Mouse (Mus musculus) ES-E14 (cell line): ENCODE results near the gene Hspb8. TPM values are rescaled to one million over a fixed set of nuclear protein-coding genes. Genes with fewer than 3 reads are reported as not detected.
A peak's percentile ranks its signal among the peaks of the same experiment; 100 is the strongest.

Experiments used
- DNase-seq: peaks from one replicate; pipeline ENCODE4 v3.0.0-alpha.2; 2013; ENCODE audit warnings: low read depth, low spot score
- H3K27ac ChIP-seq: 2 replicates; pipeline ENCODE4 v1.5.1; 2012; ENCODE audit warnings: low read depth, mild to moderate bottlenecking, low read length, moderate library complexity, mixed read lengths; ENCODE audit not compliant: poor library complexity, insufficient read depth, severe bottlenecking
- H3K36me3 ChIP-seq: 2 replicates; pipeline ENCODE4 v1.6.1; 2012; ENCODE audit warnings: mild to moderate bottlenecking, low read length, moderate library complexity, mixed read lengths; ENCODE audit not compliant: control insufficient read depth, poor library complexity, insufficient read depth, severe bottlenecking
- H3K4me1 ChIP-seq, 2 experiments: fragments of 150-350 bp in 1 of 2; sonication (generic) in 1 of 2; 2 replicates each; pipeline ENCODE4 v1.6.1; 2012; ENCODE audit warnings: low read length in 2 of 2, mild to moderate bottlenecking in 1 of 2, mixed read lengths in 1 of 2; ENCODE audit not compliant: control insufficient read depth in 2 of 2, insufficient read depth in 2 of 2, poor library complexity in 1 of 2
- H3K4me3 ChIP-seq, 2 experiments: fragments of 150-350 bp in 1 of 2; sonication (generic) in 1 of 2; 2 replicates each; pipeline ENCODE4 v1.5.1; 2012; ENCODE audit warnings: low read length in 2 of 2, low read depth in 1 of 2, mild to moderate bottlenecking in 1 of 2, mixed read lengths in 1 of 2; ENCODE audit not compliant: insufficient read depth in 1 of 2, poor library complexity in 1 of 2, severe bottlenecking in 1 of 2
- H3K9ac ChIP-seq: 2 replicates; pipeline ENCODE4 v1.6.1; 2012; ENCODE audit warnings: low read depth, mild to moderate bottlenecking, low read length, mixed read lengths; ENCODE audit not compliant: poor library complexity, insufficient read depth, severe bottlenecking
- H3K9me3 ChIP-seq: fragments of 150-350 bp; sonication (generic); 2 replicates; pipeline ENCODE4 v1.6.1; 2012; ENCODE audit warnings: low read depth, mild to moderate bottlenecking, low read length; ENCODE audit not compliant: control insufficient read depth, insufficient read depth
- CHD2 ChIP-seq: IDR thresholded peaks from 2 replicates; pipeline ENCODE4 v1.6.1; 2014; ENCODE audit warnings: mild to moderate bottlenecking, low read depth, low read length, inconsistent platforms
- HCFC1 ChIP-seq: IDR thresholded peaks from 2 replicates; pipeline ENCODE4 v1.6.1; 2012; ENCODE audit warnings: low read length, inconsistent platforms, borderline replicate concordance; ENCODE audit not compliant: insufficient read depth
- MAFK ChIP-seq: IDR thresholded peaks from 2 replicates; pipeline ENCODE4 v1.6.1; 2014; ENCODE audit warnings: mild to moderate bottlenecking, low read depth, low read length, inconsistent platforms; ENCODE audit not compliant: insufficient read depth
- ZC3H11A ChIP-seq: IDR thresholded peaks from 2 replicates; pipeline ENCODE4 v1.6.1; 2012; ENCODE audit warnings: low read depth, mild to moderate bottlenecking, inconsistent platforms, low read length, borderline replicate concordance
- ZNF384 ChIP-seq: IDR thresholded peaks from 2 replicates; pipeline ENCODE4 v1.6.1; 2012; ENCODE audit warnings: low read depth, low read length, inconsistent platforms
- in situ Hi-C, 2 experiments: fragments of 600-800 bp; cut with MboI; formaldehyde crosslinking; loops; one replicate each; pipeline ENCODE4 v1.15.1; 2025; ENCODE audit warnings: low sequenced_read_pairs in 2 of 2, inconsistent platforms in 1 of 2; ENCODE audit not compliant: unreplicated experiment in 2 of 2
- total RNA-seq: library from RNA; depleted of rRNA; stranded (reverse); fragments of 300-350 nt; gene quantifications from 2 replicates; pipeline ENCODE4 v1.2.3, GENCODE M21; 2012

Gene Hspb8
- total RNA-seq, 1 experiment: 29.1 TPM

DNA sequence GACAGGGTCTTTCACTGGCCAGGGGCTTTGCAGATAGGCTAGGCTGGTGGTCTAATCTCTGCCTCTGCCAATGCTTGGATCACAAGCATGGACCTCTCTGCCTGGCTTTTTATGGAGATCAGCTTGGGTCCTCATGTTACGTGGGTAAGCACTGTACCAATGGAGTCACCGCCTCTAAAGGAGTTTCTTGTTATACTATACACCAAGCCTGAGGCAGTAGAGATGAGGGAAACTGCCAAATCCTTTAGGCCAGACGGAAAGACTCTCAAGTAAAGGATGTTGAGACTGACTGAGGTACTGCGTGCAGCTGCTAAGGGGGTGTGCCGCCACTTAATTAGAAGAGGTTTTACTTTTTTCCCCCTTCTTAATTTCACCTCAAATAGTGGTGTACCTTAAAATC, 43.8 kb downstream of the Hspb8 start:
- H3K9ac ChIP-seq: no peak overlapping the region
- no peaks in the 10 kb centered on the region for H3K36me3 ChIP-seq
- DNase-seq: no peak
- H3K27ac ChIP-seq: no peak overlapping the region
- TF ChIP-seq HCFC1 (no peak), MAFK (no peak), CHD2 (no peak), ZNF384 (no peak), ZC3H11A (no peak)
- in situ Hi-C loops: no loop called here
- no peaks in the 10 kb centered on the region for H3K9me3 ChIP-seq
- H3K4me1 ChIP-seq: peaks cover 4 to 11% of the 10 kb centered on the region in 2 experiments; a peak in 2 of 4 replicates
- H3K4me3 ChIP-seq: no peak overlapping the region

DNA sequence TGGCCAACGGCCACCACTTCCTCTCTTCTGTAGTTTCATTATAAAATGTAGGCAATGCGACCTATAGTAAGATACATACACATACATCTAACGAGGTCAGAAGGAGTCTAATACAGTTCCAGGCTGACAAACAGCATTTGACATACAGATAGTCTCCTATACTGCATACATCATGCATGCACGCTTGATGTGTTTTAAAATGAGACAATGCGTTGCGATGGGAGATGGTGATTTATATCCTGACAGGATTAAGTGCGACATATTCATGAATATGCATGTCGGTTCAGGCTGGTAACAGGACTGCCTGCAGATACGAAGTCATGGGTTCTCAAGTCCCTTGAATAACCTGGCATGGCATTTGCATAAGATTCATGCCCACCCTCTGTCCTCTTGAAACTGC, 54.7 kb downstream of the Hspb8 start:
- no peaks in the 10 kb centered on the region for H3K9me3 ChIP-seq

DNA sequence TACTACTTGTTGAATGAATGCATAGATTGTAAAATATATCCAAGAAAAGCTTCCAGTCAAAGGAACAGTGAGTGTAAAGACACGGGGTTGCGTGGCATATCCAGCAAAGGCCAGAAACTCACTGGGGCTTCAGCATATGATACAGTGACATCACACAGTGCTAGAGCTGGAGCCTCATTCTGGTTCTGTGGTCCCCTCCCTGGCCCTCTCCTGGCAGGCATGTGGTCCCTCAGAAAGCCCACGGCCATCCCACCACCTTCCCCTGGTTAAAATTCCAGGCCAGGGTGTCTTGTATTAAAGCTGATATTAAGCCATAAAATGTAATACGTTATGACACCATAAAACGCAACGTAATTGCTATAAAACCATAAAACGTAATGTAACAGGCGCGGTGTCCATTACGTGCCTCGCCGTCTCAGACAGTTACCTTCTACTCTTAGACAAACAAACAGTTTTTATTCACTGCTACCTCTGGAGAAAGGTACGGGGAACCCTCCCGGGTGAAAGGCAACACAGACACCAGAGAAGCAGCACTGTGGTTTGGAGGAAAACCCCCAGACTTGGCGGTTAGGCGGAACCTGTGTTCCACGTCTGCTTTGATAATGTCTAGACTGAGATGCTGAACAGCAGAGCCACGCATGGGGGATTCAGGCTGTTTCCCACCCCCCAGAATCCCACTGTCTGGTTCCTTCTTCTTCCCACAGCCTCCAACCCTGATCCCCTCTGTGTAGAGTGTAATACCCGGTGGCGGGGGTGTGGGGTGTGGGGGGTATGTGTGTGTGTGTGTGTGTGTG, 55.6 kb downstream of the Hspb8 start:
- no peaks in the 10 kb centered on the region for H3K4me1 ChIP-seq
- DNase-seq: no peak
- H3K27ac ChIP-seq: no peak overlapping the region
- no peak overlapping the region for H3K4me3 ChIP-seq
- TF ChIP-seq ZC3H11A (no peak), ZNF384 (no peak), HCFC1 (no peak), MAFK (no peak), CHD2 (no peak)
- in situ Hi-C loops: no loop called here
- H3K9ac ChIP-seq: no peak overlapping the region
- no peaks in the 10 kb centered on the region for H3K9me3 ChIP-seq
- H3K36me3 ChIP-seq: no peaks in the 10 kb centered on the region

More for the DNA sequence above, 54.7 kb downstream of the Hspb8 start:
- H3K4me1 ChIP-seq: no peaks in the 10 kb centered on the region
- no peak overlapping the region for H3K4me3 ChIP-seq
- in situ Hi-C loops: no loop called here
- H3K9ac ChIP-seq: no peak overlapping the region
- no peaks in the 10 kb centered on the region for H3K36me3 ChIP-seq
- DNase-seq: no peak
- no peak overlapping the region for H3K27ac ChIP-seq
- TF ChIP-seq ZC3H11A (no peak), ZNF384 (no peak), HCFC1 (no peak), CHD2 (no peak), MAFK (no peak)

DNA sequence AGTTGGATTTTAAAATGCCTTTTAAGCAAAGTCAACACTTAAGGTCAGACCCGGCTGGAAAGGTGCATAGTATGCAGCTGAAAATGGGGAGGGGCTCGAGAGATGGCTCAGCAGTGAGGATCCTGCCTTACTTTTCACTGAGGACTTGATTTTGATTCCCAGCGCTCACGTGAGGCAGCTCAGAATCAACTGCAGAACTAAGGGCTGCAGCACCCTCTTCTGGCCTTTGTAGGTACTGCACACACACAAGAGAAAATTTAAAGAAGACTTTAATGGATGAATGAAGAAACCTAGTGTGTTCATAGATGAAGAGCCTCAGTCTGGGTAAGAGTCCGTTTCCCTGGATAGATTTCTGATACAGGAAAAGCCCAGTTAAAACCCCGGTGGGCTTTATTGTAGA, 61.3 kb downstream of the Hspb8 start:
- Histone ChIP-seq H3K4me3 (no peak overlapping the region), H3K36me3 (no peaks in the 10 kb centered on the region), H3K27ac (no peak overlapping the region), H3K9ac (no peak overlapping the region), H3K9me3 (no peaks in the 10 kb centered on the region), H3K4me1 (0 out of 4 replicates have a peak, but pooled peaks cover 1 to 2% of the 10 kb centered on the region in 2 experiments)
- in situ Hi-C loops: no loop called here
- TF ChIP-seq CHD2: 0 out of 2 replicates have a peak, but pooled peaks have one; percentile 24
- no peak for TF ChIP-seq ZNF384
- TF ChIP-seq ZC3H11A: peak; percentile 70; the same call in 1 of the 2 replicates
- no peak for TF ChIP-seq HCFC1
- no peak for TF ChIP-seq MAFK
- DNase-seq: peak; percentile 44

DNA sequence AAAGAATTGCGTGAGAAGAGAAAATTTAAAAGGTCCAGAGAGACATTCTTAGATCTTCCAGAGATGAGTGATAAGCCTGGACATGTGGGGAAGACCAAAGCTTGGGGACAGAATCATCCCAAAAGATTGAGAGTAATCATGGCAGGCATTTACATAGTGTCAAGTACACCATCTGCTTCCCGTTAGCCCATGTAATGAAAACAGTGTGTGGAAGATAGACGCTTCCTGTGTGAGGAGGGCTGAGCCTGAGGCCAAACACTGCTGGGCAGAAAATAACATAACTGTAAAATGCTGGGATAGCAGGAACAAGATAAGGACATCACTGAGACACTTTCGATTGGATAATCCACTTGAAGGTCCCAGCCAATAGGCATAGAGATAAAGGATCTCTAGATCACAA, 61.9 kb downstream of the Hspb8 start:
- DNase-seq: no peak
- no peak overlapping the region for H3K27ac ChIP-seq
- TF ChIP-seq CHD2 (no peak), ZC3H11A (no peak), MAFK (no peak), HCFC1 (no peak), ZNF384 (no peak)
- no peak overlapping the region for H3K9ac ChIP-seq
- in situ Hi-C loops: no loop called here
- no peaks in the 10 kb centered on the region for H3K9me3 ChIP-seq
- 0 out of 4 replicates have a peak, but pooled peaks cover 1 to 2% of the 10 kb centered on the region in 2 experiments for H3K4me1 ChIP-seq
- no peaks in the 10 kb centered on the region for H3K36me3 ChIP-seq
- H3K4me3 ChIP-seq: no peak overlapping the region
